Mouse (Mus musculus) cortical plate, adult 2 months (tissue): ENCODE results near the gene Fancc.

ENCODE experiments used
- CTCF ChIP-seq: fragments of 200-500 bp; IDR thresholded peaks from 2 replicates; pipeline ENCODE4 v1.5.1; 2011; ENCODE audit warnings: mild to moderate bottlenecking, control low read depth, low read length; ENCODE audit not compliant: insufficient read depth; ENCODE audit errors: extremely low read depth
- POLR2A ChIP-seq: fragments of 200-500 bp; IDR thresholded peaks from 2 replicates; pipeline ENCODE4 v1.6.1; 2011; ENCODE audit warnings: mild to moderate bottlenecking, low read length, control low read depth; ENCODE audit not compliant: insufficient read depth; ENCODE audit errors: extremely low read depth

GRCm38 (mm10) chr13:63253147-63253546, 243.9 kb downstream of the Fancc start:
- TF ChIP-seq CTCF = no peak
- TF ChIP-seq POLR2A = no peak
